Mouse (Mus musculus) left cerebral cortex, adult 9 months (tissue): ENCODE data around the gene Castor1.

Experiments
- DNase-seq, 2 experiments: peaks; one replicate each; pipeline ENCODE4 v3.0.0; 2022; ENCODE audit warnings: low spot score in 2 of 2

The Castor1 gene

DNA sequence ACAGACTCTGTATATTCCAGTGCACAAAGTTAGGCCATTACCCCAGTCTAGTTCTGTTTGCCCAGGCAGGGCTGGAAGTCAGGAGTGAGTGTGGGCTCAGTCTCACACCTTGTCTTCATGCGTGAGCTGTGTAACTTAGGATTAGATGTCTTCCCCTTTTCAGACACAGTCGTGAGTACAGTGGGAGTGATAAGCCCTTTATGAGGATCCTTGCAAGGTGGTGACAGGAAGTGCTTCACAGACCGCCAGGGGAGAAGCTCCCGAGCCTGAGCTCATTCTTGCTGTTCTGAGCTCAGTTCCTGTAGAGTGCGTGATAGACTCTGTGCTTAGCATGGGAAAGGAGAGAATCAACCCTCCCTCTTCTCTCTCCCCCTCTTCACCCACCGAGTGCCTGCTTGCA is 11.5 kb upstream of the Castor1 start:
- no peak for DNase-seq

DNA sequence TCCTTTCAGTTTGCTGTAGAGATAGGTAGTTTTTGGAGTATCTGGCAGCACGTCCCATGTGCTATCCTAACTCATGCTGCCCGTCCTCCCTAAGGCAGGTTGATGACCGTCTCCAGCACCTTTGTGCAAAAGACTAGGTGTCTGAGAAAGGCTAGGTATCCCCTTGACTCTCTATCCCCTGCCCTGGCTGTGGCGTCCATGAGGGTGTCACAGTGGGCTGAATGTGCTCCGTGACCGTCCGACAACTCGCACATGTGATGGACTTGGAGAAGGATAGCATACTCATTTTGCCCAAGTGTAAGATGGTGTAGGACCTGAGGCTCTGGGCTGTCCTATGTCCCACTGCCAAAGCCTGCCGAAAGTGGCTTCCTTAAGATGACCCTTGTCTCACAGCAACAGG is 10.4 kb upstream of the Castor1 start:
- no peak for DNase-seq

DNA sequence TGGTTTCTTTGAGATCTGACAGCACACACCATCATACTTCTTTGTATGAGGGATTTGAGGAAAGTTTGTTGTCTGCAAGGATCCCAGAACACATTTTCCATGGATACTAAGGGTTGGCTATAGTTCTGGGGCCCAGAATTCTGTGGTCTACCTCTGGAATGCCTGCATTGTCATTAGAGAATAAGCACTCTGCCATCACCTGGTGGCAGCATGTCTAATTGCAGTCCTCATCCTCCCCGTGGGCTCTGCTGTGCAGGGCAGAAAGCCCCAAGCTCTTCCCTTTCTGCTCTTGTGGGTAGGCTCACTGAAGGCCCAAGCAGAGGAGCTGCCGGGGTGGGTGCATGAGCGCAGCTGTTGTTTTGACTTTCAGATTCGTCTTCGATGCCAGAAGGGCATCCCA is 8.5 kb upstream of the Castor1 start:
- DNase-seq, result no peak

DNA sequence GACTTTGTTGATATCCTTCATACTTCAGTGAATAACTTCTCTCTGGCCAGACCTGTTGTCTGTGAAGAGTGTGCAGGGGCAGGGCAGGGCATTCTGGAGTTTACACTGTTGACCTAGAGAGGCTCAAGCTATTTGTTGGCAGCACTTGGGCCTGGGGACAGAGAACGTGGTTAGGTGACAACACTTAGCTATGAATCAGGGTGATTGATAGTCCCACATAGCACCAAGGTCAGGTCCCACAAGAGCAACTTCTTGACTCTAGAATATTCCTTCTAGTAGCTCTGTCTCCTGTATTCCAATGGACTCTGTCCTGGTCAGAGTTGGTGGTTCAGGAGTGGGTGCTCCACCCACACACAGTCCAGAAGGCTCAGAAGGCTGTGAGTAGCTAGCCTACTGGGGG is 7.2 kb upstream of the Castor1 start:
- no peak for DNase-seq

DNA sequence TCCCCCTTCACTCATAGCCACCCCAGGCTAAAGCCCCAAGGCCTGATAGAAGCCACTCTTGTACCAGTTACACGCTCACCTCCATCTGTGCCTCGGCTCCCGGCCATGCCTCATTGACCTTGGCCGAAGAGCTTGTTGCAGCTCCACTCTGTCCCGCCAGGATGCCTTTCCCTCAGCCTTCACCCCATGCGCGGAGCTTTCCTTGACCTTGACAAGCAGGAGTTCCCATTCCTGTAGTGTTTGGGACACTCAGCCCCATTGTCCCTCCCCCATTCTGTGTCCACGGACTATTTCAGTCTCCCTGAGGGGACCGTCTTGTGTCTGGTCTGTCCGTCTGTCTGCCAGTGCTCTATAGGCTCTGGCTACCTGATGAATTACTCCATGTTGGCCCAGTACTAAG is 4.9 kb upstream of the Castor1 start:
- DNase-seq, result no peak

DNA sequence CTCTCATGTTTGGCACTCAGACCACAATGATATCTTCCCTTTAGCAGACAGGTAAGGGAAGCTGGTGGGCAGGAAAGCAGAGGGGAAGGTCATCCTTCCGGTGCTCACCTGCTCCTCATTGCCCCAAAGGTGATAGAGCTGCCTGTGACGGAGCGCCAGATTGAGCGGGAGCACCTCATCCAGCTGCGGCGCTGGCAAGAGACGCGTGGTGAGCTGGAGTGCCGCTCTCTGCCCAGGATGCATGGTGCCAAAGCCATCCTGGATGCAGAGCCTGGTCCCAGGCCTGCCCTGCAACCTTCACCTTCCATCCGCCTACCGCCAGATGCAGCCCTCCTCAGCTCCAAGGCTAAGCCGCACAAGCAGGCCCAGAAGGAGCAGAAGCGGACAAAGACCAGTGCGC is 3.5 kb upstream of the Castor1 start:
- DNase-seq, result no peak

DNA sequence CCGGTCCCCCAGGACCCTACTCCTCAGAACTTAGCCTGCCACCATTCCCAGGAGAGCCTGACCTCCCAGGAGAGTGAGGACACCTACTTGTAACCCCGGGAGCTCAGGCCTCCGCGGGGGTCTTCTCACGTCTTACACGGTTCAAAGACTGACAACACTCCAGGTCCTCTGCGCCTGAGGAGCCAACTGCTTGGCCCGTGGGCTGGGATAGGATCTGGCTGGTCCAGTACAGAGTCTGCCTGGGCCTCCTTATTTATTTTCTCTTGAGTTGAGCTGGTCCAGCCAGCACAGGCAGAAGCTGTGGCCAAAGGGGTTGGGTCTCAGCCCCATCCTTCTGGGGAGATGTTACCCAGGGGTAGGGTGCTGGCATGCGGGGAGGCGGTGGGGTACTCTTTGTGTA is 3.0 kb upstream of the Castor1 start:
- no peak for DNase-seq

- no peak for DNase-seq
Observed at GRCm38 (mm10) chr11:4216248-4217000, 1.6 kb upstream of the Castor1 start.

DNA sequence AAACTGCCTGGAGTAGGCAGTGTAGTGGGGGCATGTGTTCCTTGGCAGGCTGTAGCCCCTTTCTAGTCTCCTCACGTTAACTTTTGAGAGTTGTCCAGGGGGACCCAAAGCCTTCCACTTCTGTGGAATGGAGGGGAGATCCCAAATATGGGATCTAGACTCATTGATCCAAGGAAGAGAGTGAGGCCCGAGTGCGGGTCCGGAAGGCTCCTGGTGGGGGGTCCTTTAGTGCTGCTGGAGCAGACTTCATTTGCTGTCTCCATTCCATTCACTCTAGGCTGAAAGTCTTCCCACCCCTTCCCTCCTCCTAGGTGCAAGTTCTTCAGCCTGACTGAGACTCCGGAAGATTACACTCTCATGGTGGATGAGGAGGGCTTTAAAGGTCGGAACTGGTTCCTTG is 612 bp downstream of the Castor1 start:
- DNase-seq, result no peak

GRCm38 (mm10) chr11:4219317-4219751 is 1.3 kb downstream of the Castor1 start:
- DNase-seq, result peak in 1 of 2 experiments; percentile 81

- DNase-seq, result no peak
Observed at GRCm38 (mm10) chr11:4219908-4220307, 1.9 kb downstream of the Castor1 start.

- DNase-seq, result peak in 1 of 2 experiments; percentile 70
Observed at GRCm38 (mm10) chr11:4220443-4221400, 2.7 kb downstream of the Castor1 start.

GRCm38 (mm10) chr11:4222046-4222950 is 4.3 kb downstream of the Castor1 start:
- no peak for DNase-seq

GRCm38 (mm10) chr11:4223393-4224188 is 5.6 kb downstream of the Castor1 start:
- no peak for DNase-seq

GRCm38 (mm10) chr11:4224223-4224622 is 6.2 kb downstream of the Castor1 start:
- DNase-seq, result no peak

DNA sequence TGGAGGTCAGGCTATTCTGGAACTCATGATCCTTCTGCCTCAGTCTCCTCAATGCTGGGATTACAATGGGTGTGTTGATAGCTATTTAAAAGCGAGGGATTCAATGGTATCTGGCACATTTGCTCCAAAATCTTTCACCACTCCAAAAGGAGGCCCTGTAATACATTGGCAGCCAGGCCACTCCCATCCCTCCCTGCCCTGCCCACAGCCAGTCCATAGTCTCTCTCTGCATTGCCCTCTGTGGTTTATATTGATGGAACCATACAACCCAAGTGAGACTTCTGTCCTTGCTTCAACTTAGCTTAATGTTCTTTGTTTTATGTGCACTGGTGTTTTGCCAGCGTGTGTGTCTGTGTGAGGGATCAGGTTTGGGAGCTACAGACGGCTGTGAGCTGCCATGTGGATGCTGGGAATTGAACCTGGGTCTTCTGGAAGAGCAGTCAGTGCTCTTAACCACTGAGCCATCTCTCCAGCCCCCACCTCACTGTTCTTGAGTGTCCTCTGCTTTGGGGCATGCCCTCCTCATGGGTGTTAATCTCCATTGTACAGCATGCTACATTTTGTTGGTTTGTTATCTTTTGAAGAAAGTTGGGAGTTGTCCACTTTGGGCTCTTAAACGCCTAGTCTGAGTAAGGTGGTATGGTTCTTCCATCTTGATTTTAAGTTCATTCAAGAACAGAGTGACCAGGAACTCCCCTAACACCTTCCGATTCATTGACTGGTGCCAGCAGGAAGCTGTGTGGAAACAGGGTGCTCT is 8.7 kb downstream of the Castor1 start:
- no peak for DNase-seq

GRCm38 (mm10) chr11:4228463-4228862 is 10.4 kb downstream of the Castor1 start:
- no peak for DNase-seq

- DNase-seq, result no peak
Observed at GRCm38 (mm10) chr11:4229841-4230240, 11.8 kb downstream of the Castor1 start.

DNA sequence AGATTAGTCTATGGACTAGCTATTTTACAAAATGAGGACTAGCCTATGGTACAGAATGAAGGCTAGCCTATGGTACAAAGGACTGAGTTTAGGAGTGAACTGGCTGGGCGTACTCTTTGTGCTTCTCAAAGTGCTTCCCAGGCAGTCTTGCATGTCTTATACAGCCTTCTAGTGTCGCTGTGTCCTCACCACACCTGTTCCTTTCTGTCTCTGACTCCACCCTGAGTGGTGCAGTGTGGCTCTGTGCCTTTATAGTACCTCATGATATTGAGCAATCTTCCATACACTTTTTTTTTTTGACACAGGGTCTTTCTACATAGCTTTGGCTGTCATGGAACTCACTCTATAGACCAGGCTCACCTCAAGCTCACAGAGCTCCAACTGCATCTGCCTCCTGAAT is 13.4 kb downstream of the Castor1 start:
- no peak for DNase-seq

- no peak for DNase-seq
Observed at GRCm38 (mm10) chr11:4232644-4233043, 14.6 kb downstream of the Castor1 start.
